Mouse (Mus musculus) stomach, postnatal 0 days (tissue): ENCODE measurements at regions not wholly inside any gene's neighbourhood (a gene's known extent, or its start where the extent isn't known, plus 50 kb on each side); places are given as distances from the start of the nearest gene placed in this dataset.

Source experiments
- ATAC-seq: fragments of 200-750 bp; cut with Nextera tagmentation; 2 replicates; pipeline ENCODE4 v1.8.0; 2017; ENCODE audit not compliant: low FRiP score, low TSS enrichment
- DNase-seq: peaks from one replicate; pipeline ENCODE4 v3.0.0-alpha.2; 2016; ENCODE audit warnings: low spot score
- H3K27ac ChIP-seq: fragments of 300-500 bp; sonication (generic); replicated peaks from 2 replicates; pipeline ENCODE4 v1.5.1; 2014; ENCODE audit warnings: mild to moderate bottlenecking, control low read depth
- H3K27me3 ChIP-seq: fragments of 300-500 bp; sonication (generic); 2 replicates; pipeline ENCODE4 v1.6.1; 2014; ENCODE audit warnings: low read length; ENCODE audit not compliant: control insufficient read depth, insufficient read depth
- H3K36me3 ChIP-seq: fragments of 300-500 bp; sonication (generic); 2 replicates; pipeline ENCODE4 v1.6.1; 2014; ENCODE audit warnings: low read length, mixed read lengths; ENCODE audit not compliant: control insufficient read depth, insufficient read depth
- H3K4me1 ChIP-seq: fragments of 300-500 bp; sonication (generic); replicated peaks from 2 replicates; pipeline ENCODE4 v1.6.1; 2014; ENCODE audit warnings: antibody characterized with exemption; ENCODE audit not compliant: control insufficient read depth, insufficient read depth
- H3K4me2 ChIP-seq: fragments of 300-500 bp; sonication (generic); replicated peaks from 2 replicates; pipeline ENCODE4 v1.6.1; 2014; ENCODE audit warnings: low read depth, mild to moderate bottlenecking, control low read depth, moderate library complexity
- H3K4me3 ChIP-seq: fragments of 300-500 bp; sonication (generic); 2 replicates; pipeline ENCODE4 v1.5.1; 2014; ENCODE audit warnings: low read depth, low read length, control low read depth
- H3K9ac ChIP-seq: fragments of 300-500 bp; sonication (generic); 2 replicates; pipeline ENCODE4 v1.6.1; 2014; ENCODE audit warnings: mild to moderate bottlenecking, low read length, control low read depth, mixed read lengths
- H3K9me3 ChIP-seq: fragments of 300-500 bp; sonication (generic); 2 replicates; pipeline ENCODE4 v1.6.1; 2016; ENCODE audit warnings: low read length; ENCODE audit not compliant: control insufficient read depth
- CTCF ChIP-seq: IDR thresholded peaks from 2 replicates; pipeline ENCODE4 v1.5.1; 2016; ENCODE audit warnings: antibody characterized with exemption, low read depth, mild to moderate bottlenecking, moderate library complexity
- EP300 ChIP-seq: optimal IDR thresholded peaks from 2 replicates; pipeline ENCODE3; 2016; ENCODE audit warnings: antibody characterized with exemption
- WGBS: fragments of 180-500 bp; shearing (Covaris S2); extraction: QIAGEN DNeasy Blood & Tissue Kit; methylation state at CpG from one replicate; pipeline ENCODE4 v1.1.7; 2014; 5-methylcytosine and 5-hydroxymethylcytosine counted together

DNA sequence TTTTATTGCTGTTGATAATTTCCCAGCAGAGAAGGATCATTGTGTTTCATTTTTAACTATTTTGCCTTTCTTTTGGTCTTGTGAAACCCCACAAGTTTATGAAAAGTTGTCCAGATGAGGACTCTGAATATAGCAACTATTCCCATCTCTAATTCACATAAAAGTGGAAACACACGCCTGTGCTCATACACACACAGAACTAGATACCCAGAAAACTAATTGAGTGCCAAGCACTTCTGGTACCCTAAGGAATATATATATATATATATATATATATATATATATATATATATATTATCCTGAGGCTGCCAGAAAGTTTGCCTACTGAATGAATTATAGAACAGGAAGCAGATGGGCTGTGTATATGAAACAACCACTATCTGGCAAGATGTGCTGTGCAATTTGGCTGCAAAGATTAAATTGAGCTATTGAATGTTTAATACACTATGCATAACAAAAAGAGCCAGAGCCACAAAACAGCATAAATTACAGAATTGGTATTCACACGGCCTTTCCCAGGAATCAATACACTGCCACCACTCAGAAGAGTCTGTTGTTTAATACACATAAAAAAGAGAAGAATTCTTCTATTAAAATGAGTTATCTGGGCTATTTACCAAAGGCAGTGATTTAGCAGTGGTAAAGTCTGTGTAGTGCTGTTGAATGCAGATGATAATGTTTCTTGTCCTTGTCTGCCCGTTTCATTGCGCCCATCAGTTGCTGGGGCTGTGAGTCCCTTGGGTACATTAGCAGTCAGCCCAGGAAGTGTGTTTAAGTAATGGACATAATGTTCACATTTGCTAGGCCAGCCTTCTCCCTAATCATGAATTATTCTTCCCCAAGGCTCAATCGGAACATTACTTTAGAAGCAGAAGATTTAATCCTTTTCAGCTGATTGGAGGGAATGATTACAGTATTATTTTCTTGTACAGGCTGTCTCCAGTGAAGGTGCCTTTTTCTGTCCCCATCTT, 82.3 kb upstream of the Gm11232 start:
- 56% methylated on average over 5 of the region's 5 CpGs for WGBS
- ATAC-seq (no peak), DNase-seq (no peak)
- Histone ChIP-seq H3K9ac (no peak overlapping the region), H3K4me1 (no peaks in the 10 kb centered on the region), H3K27me3 (no peaks in the 10 kb centered on the region), H3K9me3 (no peaks in the 10 kb centered on the region), H3K4me2 (no peak overlapping the region), H3K27ac (no peak overlapping the region), H3K36me3 (no peaks in the 10 kb centered on the region), H3K4me3 (no peak overlapping the region)
- TF ChIP-seq CTCF (no peak), EP300 (no peak)

DNA sequence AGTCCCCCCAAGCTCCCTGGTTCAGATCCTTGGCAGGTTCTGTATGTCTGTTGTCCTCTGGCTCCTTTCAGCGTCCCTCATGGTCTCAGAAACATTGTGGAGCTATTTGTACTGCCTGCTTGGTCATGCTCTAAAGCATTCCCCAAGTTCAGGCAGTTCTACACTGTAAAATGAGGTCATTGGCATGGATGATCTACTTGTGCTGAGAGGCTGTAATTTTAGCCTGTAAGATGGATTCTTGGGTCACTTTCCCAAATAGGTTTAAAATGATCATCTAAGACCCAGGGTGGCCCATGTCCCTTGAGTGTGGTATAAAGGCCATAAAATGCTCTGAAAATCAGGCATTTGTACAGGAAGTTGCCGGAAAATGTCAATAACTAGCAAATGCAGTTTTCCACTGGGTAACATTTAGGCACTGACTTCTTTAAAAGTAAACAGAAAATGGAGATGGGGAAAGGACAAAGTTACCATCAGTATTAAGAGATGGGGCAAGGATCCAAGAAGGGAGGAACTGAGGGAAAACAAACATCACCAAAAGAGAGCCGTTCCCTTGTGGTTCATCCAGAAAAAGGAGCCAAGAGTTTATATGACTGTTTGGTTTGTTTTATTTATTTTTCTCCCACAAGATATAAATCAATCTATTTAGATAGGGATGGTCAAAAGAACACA, 81.5 kb upstream of the Gm11232 start:
- Histone ChIP-seq H3K36me3 (no peaks in the 10 kb centered on the region), H3K9me3 (no peaks in the 10 kb centered on the region), H3K4me2 (no peak overlapping the region), H3K27ac (no peak overlapping the region), H3K27me3 (no peaks in the 10 kb centered on the region), H3K4me1 (no peaks in the 10 kb centered on the region), H3K9ac (no peak overlapping the region), H3K4me3 (no peak overlapping the region)
- ATAC-seq (no peak), DNase-seq (no peak)
- TF ChIP-seq CTCF = no peak
- no peak for TF ChIP-seq EP300
- 38% methylated on average over 3 of the region's 3 CpGs for WGBS

DNA sequence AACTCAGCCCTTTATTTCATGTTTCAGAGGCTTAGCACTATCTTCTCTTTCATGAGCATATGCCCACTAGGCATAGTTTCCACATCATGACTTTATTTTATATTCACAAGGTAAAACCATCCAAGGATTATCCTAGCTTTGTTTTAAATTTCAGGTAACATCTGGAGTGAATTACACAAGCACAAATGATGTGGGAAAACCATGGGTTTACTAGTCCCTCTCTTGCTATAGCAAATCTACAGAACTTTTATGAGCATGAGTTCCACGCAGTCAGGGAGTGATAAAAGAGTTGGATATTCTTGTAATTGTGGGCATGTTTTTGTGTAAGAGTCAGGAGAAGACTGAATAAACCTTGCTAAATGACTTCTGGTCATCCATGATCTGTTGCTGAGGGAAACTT, 78.0 kb upstream of the Gm11232 start:
- TF ChIP-seq EP300 = no peak
- no peak for TF ChIP-seq CTCF
- 79% methylated on average over 1 of the region's 1 CpGs for WGBS

DNA sequence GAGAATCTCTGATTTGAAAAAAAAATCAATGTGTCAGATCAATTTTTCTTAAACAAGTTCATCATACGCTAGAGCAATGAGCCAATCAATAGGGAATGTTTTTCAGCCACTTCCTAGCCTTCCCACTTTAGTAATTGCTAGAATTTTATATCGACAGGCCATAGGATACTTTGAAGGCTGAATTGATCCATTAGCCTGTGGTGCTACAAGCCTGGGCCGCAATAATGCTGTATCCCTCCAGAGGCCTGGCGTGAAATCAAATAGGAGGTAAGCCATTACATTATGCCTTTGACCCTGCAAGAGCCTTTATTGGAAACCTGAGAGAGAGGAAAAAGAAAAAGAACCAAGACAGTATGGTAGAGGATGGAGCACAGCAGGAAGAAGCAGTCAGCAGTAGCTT, 53.7 kb upstream of the Gm11232 start:
- TF ChIP-seq CTCF = no peak
- TF ChIP-seq EP300 = no peak
- 93% methylated on average over 4 of the region's 4 CpGs for WGBS

More for the DNA sequence above, 78.0 kb upstream of the Gm11232 start:
- no peak overlapping the region for H3K4me3 ChIP-seq
- H3K9ac ChIP-seq = no peak overlapping the region
- no peaks in the 10 kb centered on the region for H3K4me1 ChIP-seq
- no peak overlapping the region for H3K4me2 ChIP-seq
- H3K27ac ChIP-seq = no peak overlapping the region
- H3K36me3 ChIP-seq = no peaks in the 10 kb centered on the region
- no peak for DNase-seq
- no peak for ATAC-seq
- H3K9me3 ChIP-seq = no peaks in the 10 kb centered on the region
- no peaks in the 10 kb centered on the region for H3K27me3 ChIP-seq

DNA sequence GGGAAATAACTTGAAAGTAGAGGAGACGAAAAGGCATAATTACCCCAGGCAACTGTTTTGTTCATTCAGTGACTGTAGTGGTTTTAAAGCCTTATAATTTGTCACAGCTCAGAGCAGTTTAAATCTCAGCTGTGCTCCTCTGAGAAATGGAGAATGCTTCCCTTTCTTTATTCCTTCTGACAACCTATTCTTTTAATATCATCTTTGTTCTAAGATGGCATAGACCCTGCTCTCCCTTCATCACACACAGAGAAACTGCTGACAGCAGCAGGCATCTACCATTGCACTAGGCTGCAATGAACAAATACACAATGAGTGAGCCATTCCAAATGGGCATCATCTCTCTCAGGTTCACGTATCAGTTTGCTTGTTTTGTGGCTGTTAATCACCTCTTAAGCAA, 50.5 kb upstream of the Gm11232 start:
- Histone ChIP-seq H3K36me3 (no peaks in the 10 kb centered on the region), H3K4me2 (no peak overlapping the region), H3K27me3 (no peaks in the 10 kb centered on the region), H3K9me3 (no peaks in the 10 kb centered on the region), H3K27ac (no peak overlapping the region), H3K4me3 (no peak overlapping the region), H3K4me1 (no peaks in the 10 kb centered on the region), H3K9ac (no peak overlapping the region)
- DNase-seq (no peak), ATAC-seq (no peak)
- no peak for TF ChIP-seq EP300
- TF ChIP-seq CTCF = no peak
- 50% methylated on average over 2 of the region's 2 CpGs for WGBS

More for the DNA sequence above, 53.7 kb upstream of the Gm11232 start:
- Histone ChIP-seq H3K27me3 (no peaks in the 10 kb centered on the region), H3K4me3 (no peak overlapping the region), H3K4me2 (no peak overlapping the region), H3K9ac (no peak overlapping the region), H3K4me1 (no peaks in the 10 kb centered on the region), H3K27ac (no peak overlapping the region), H3K36me3 (no peaks in the 10 kb centered on the region), H3K9me3 (no peaks in the 10 kb centered on the region)
- ATAC-seq (no peak), DNase-seq (no peak)
